Mouse (Mus musculus) forebrain, postnatal 0 days (tissue): ENCODE measurements around the gene Gm10100. TPM values are rescaled to one million over a fixed set of nuclear protein-coding genes. Genes with fewer than 3 reads are reported as not detected.
A peak's percentile ranks its signal among the peaks of the same experiment; 100 is the strongest.
"Not testable (repeated sequence)": the region's sequence is repeated elsewhere in the genome, so short reads cannot be mapped to it uniquely, and the experiment has no call there.

Experiments used
- ATAC-seq: fragments of 200-750 bp; cut with Nextera tagmentation; 2 replicates; pipeline ENCODE4 v1.8.0; 2017; ENCODE audit warnings: mild to moderate bottlenecking, moderate library complexity
- DNase-seq: peaks from one replicate; pipeline ENCODE4 v3.0.0-alpha.2; 2015
- H3K27ac ChIP-seq: fragments of 300-500 bp; sonication (generic); 2 replicates; pipeline ENCODE4 v1.5.1; 2014; ENCODE audit warnings: low read depth, mild to moderate bottlenecking, antibody characterized with exemption, low read length, moderate library complexity, mixed read lengths
- H3K27me3 ChIP-seq: fragments of 300-500 bp; sonication (generic); 2 replicates; pipeline ENCODE4 v1.6.1; 2014; ENCODE audit warnings: mild to moderate bottlenecking, low read length, mixed read lengths; ENCODE audit not compliant: insufficient read depth
- H3K36me3 ChIP-seq: fragments of 300-500 bp; sonication (generic); 2 replicates; pipeline ENCODE4 v1.6.1; 2014; ENCODE audit warnings: mild to moderate bottlenecking, moderate library complexity; ENCODE audit not compliant: insufficient read depth
- H3K4me1 ChIP-seq: fragments of 300-500 bp; sonication (generic); 2 replicates; pipeline ENCODE4 v1.6.1; 2014; ENCODE audit warnings: antibody characterized with exemption; ENCODE audit not compliant: insufficient read depth
- H3K4me2 ChIP-seq: fragments of 300-500 bp; sonication (generic); 2 replicates; pipeline ENCODE4 v1.6.1; 2014; ENCODE audit warnings: low read depth, mild to moderate bottlenecking, moderate library complexity
- H3K4me3 ChIP-seq: fragments of 300-500 bp; sonication (generic); 2 replicates; pipeline ENCODE4 v1.5.1; 2014; ENCODE audit warnings: low read depth, low read length, mixed read lengths
- H3K9ac ChIP-seq: fragments of 300-500 bp; sonication (generic); 2 replicates; pipeline ENCODE4 v1.6.1; 2014; ENCODE audit warnings: mild to moderate bottlenecking
- H3K9me3 ChIP-seq: fragments of 300-500 bp; sonication (generic); 2 replicates; pipeline ENCODE4 v1.6.1; 2016; ENCODE audit warnings: low read length
- CTCF ChIP-seq: sonication (generic); IDR thresholded peaks from 2 replicates; pipeline ENCODE4 v1.5.1; 2016; ENCODE audit warnings: antibody characterized with exemption, control low read depth, low read depth
- WGBS: fragments of 180-500 bp; shearing (Covaris S2); extraction: QIAGEN DNeasy Blood & Tissue Kit; methylation state at CpG from one replicate; pipeline ENCODE4 v1.1.7; 2014; 5-methylcytosine and 5-hydroxymethylcytosine counted together
- polyA plus RNA-seq: library from polyadenylated mRNA; unstranded; fragments of >200 nt; fragmentation: Nextera tagmentation; extraction: Ambion mirVana; gene quantifications from 2 replicates; pipeline ENCODE4 v1.2.1, GENCODE M21; 2015
- total RNA-seq: library from RNA; depleted of rRNA; stranded (reverse); fragments of >200 nt; gene quantifications from 2 replicates; pipeline ENCODE4 v1.2.3, GENCODE M21; 2014; rRNA removed

The Gm10100 gene
- total RNA-seq, result not detected in 2 replicates
- not detected in 2 replicates for polyA plus RNA-seq

- ATAC-seq, result no peak
- Histone ChIP-seq H3K36me3 (no peaks in the 10 kb centered on the region), H3K27ac (no peak within 1 kb of the TSS), H3K4me2 (no peak within 1 kb of the TSS), H3K9me3 (no peaks in the 10 kb centered on the region), H3K27me3 (no peaks in the 10 kb centered on the region), H3K4me1 (no peaks in the 10 kb centered on the region), H3K4me3 (no peak within 1 kb of the TSS), H3K9ac (no peak within 1 kb of the TSS)
- DNase-seq, result no peak
- 21% methylated on average over 3 of the region's 3 CpGs for WGBS
- TF ChIP-seq CTCF, result no peak
These were observed at the start of gene Gm10100 for GRCm38 (mm10) chr10:77726186-77726585. Gm10100 (plus strand) TSS chr10:77726486.

- H3K4me3 ChIP-seq, result peak overlapping the region; percentile 35
- H3K27me3 ChIP-seq, result peaks cover 9% of the 10 kb centered on the region
- peaks cover 7% of the 10 kb centered on the region for H3K4me1 ChIP-seq
- H3K36me3 ChIP-seq, result no peaks in the 10 kb centered on the region
- no peak overlapping the region for H3K27ac ChIP-seq
- ATAC-seq, result peak; percentile 59
- no peaks in the 10 kb centered on the region for H3K9me3 ChIP-seq
- TF ChIP-seq CTCF, result no peak
- WGBS, result under 1% methylated on average over 35 of the region's 35 CpGs
- DNase-seq, result peak; percentile 22
- peak overlapping the region; percentile 68 for H3K4me2 ChIP-seq
- H3K9ac ChIP-seq, result peak overlapping the region; percentile 22; the same call in 1 of the 2 replicates
These were observed 48.7 kb upstream of the Gm10100 start for GRCm38 (mm10) chr10:77677562-77677961.

- Histone ChIP-seq H3K36me3 (no peaks in the 10 kb centered on the region), H3K27ac (no peak overlapping the region), H3K9me3 (no peaks in the 10 kb centered on the region), H3K4me2 (no peak overlapping the region), H3K9ac (no peak overlapping the region), H3K4me1 (peaks cover 2% of the 10 kb centered on the region; the same call in 1 of the 2 replicates), H3K4me3 (no peak overlapping the region), H3K27me3 (peaks cover 16% of the 10 kb centered on the region)
- no peak for ATAC-seq
- DNase-seq, result no peak
- WGBS, result 72% methylated on average over 7 of the region's 7 CpGs
- no peak for TF ChIP-seq CTCF
These were observed 43.3 kb upstream of the Gm10100 start for GRCm38 (mm10) chr10:77682994-77683393.

- no peak for TF ChIP-seq CTCF
- no peak overlapping the region for H3K27ac ChIP-seq
- H3K4me1 ChIP-seq, result no peaks in the 10 kb centered on the region
- no peaks in the 10 kb centered on the region for H3K9me3 ChIP-seq
- no peak for DNase-seq
- H3K36me3 ChIP-seq, result no peaks in the 10 kb centered on the region
- no peak overlapping the region for H3K4me3 ChIP-seq
- H3K4me2 ChIP-seq, result no peak overlapping the region
- peaks cover 9% of the 10 kb centered on the region; the same call in 1 of the 2 replicates for H3K27me3 ChIP-seq
- no peak overlapping the region for H3K9ac ChIP-seq
- 41% methylated on average over 8 of the region's 8 CpGs for WGBS
- no peak for ATAC-seq
These were observed 42.1 kb upstream of the Gm10100 start for GRCm38 (mm10) chr10:77684181-77684580.

- WGBS, result 12% methylated on average over 22 of the region's 22 CpGs
- Histone ChIP-seq H3K4me1 (no peaks in the 10 kb centered on the region), H3K4me2 (no peak within 1 kb of the TSS), H3K36me3 (no peaks in the 10 kb centered on the region), H3K27me3 (peaks cover 9% of the 10 kb centered on the region; the same call in 1 of the 2 replicates), H3K9me3 (no peaks in the 10 kb centered on the region), H3K27ac (no peak within 1 kb of the TSS), H3K9ac (no peak within 1 kb of the TSS), H3K4me3 (no peak within 1 kb of the TSS)
- TF ChIP-seq CTCF, result no peak
- ATAC-seq (no peak), DNase-seq (no peak)
These were observed 40.2 kb upstream of the Gm10100 start, which contains the start of gene Tspear for GRCm38 (mm10) chr10:77685895-77686664. Tspear (plus strand) TSS chr10:77686569.

GRCm38 (mm10) chr10:77687021-77687420, 39.3 kb upstream of the Gm10100 start:
- no peak for DNase-seq
- H3K4me2 ChIP-seq, result no peak overlapping the region
- H3K27me3 ChIP-seq, result peaks cover 9% of the 10 kb centered on the region; the same call in 1 of the 2 replicates
- ATAC-seq, result no peak
- H3K9me3 ChIP-seq, result no peaks in the 10 kb centered on the region
- no peak overlapping the region for H3K9ac ChIP-seq
- H3K27ac ChIP-seq, result no peak overlapping the region
- no peak for TF ChIP-seq CTCF
- no peak overlapping the region for H3K4me3 ChIP-seq
- WGBS, result 35% methylated on average over 10 of the region's 10 CpGs
- no peaks in the 10 kb centered on the region for H3K36me3 ChIP-seq
- no peaks in the 10 kb centered on the region for H3K4me1 ChIP-seq

- not testable (repeated sequence) for H3K9me3 ChIP-seq, H3K36me3 ChIP-seq, H3K27ac ChIP-seq, ATAC-seq, DNase-seq, H3K4me2 ChIP-seq, H3K4me1 ChIP-seq, H3K9ac ChIP-seq, H3K27me3 ChIP-seq, H3K4me3 ChIP-seq
- 66% methylated on average over 3 of the region's 3 CpGs for WGBS
These were observed 35.9 kb upstream of the Gm10100 start, which contains the start of gene Gm19402 for GRCm38 (mm10) chr10:77690356-77690807. Gm19402 (minus strand) TSS chr10:77690757.
